Mouse (Mus musculus): ENCODE data around the gene Capn1. TPM values are rescaled to one million over a fixed set of nuclear protein-coding genes. Genes with fewer than 3 reads are reported as not detected.

The Capn1 gene
- total and polyA plus RNA-seq, 3 experiments, result 42.5 to 75.2 TPM; not detected in 1

- no peak; the same call in 1 of the 2 replicates for TF ChIP-seq USF1 (IDR thresholded peaks at IDR 0.05; ENCODE audit: low read depth, low read length)
- TF ChIP-seq MEF2A (IDR thresholded peaks at IDR 0.05; ENCODE audit: extremely low read depth, insufficient replicate concordance, low read depth, low read length, poor library complexity, severe bottlenecking), result no peak
- TF ChIP-seq ETS1 (IDR thresholded peaks at IDR 0.05; ENCODE audit: low read depth, low read length), result peak; percentile 84
Observed at GRCm38 (mm10) chr19:6046294-6047153, 30.8 kb upstream of the Capn1 start, which contains the start of gene Syvn1 (continued).

GRCm38 (mm10) chr19:6045366-6046293, 29.9 kb upstream of the Capn1 start:
- Histone ChIP-seq H3K4me1 (ENCODE audit: control insufficient read depth in 1 of 2, insufficient read depth in 2 of 2, low read length in 2 of 2) (peaks cover 3 to 23% of the 10 kb centered on the region in 2 experiments; a peak in 3 of 4 replicates), H3K9me3 (replicated peaks; ENCODE audit: insufficient read depth, low read length) (no peaks in the 10 kb centered on the region), H3K4me3 (ENCODE audit: control insufficient read depth in 1 of 2, insufficient read depth in 1 of 2, low read depth in 2 of 2, low read length in 2 of 2) (peak overlapping the region; percentile 61 to 75), H3K36me3 (ENCODE audit: control insufficient read depth in 1 of 2, insufficient read depth in 2 of 2, low read length in 2 of 2) (peaks cover 0 to 12% of the 10 kb centered on the region in 2 experiments; a peak in 1 of 4 replicates), H3K79me2 (ENCODE audit: control insufficient read depth, insufficient read depth, low read length, poor library complexity) (peaks cover 22% of the 10 kb centered on the region), H3K27me3 (ENCODE audit: control insufficient read depth in 1 of 2, insufficient read depth in 2 of 2, low read length in 2 of 2) (no peaks in the 10 kb centered on the region), H3K27ac (ENCODE audit: control insufficient read depth, low read depth, low read length) (peak overlapping the region; percentile 94), H3K9ac (ENCODE audit: control insufficient read depth, low read depth, low read length, poor library complexity, severe bottlenecking) (peak overlapping the region; percentile 77)
- peak; percentile 87 for DNase-seq (ENCODE audit: low read depth, low spot score)
- no peak for TF ChIP-seq GABPA (IDR thresholded peaks at IDR 0.05; ENCODE audit: low read depth, low read length)
- peak; percentile 31; the same call in 1 of the 2 replicates for TF ChIP-seq KAT2A (conservative IDR thresholded peaks at IDR 0.05; ENCODE audit: low read depth, low read length)
- TF ChIP-seq NELFE (IDR thresholded peaks at IDR 0.05; ENCODE audit: low read depth, low read length), result 0 out of 2 replicates have a peak, but pooled peaks have one; percentile 31
- no peak for TF ChIP-seq BHLHE40 (IDR thresholded peaks at IDR 0.05; ENCODE audit: borderline replicate concordance, low read depth, low read length)
- no peak for TF ChIP-seq CHD2 (IDR thresholded peaks at IDR 0.05; ENCODE audit: low read length)
- TF ChIP-seq ETS1 (IDR thresholded peaks at IDR 0.05; ENCODE audit: low read depth, low read length), result no peak
- TF ChIP-seq MEF2A (IDR thresholded peaks at IDR 0.05; ENCODE audit: extremely low read depth, insufficient replicate concordance, low read depth, low read length, poor library complexity, severe bottlenecking), result no peak
- TF ChIP-seq ELF1 (IDR thresholded peaks at IDR 0.05; ENCODE audit: low read depth, low read length), result no peak
- TF ChIP-seq CTCF (IDR thresholded peaks at IDR 0.05 in 2 of 3, conservative IDR thresholded peaks at IDR 0.05 in 1 of 3; ENCODE audit: control insufficient read depth in 1 of 3, insufficient read depth in 1 of 3, low read depth in 2 of 3, low read length in 3 of 3, poor library complexity in 1 of 3, severe bottlenecking in 1 of 3), result peak in 1 of 3 experiments; percentile 11; a peak in 1 of 6 replicates
- TF ChIP-seq TBP (IDR thresholded peaks at IDR 0.05; ENCODE audit: low read depth, low read length), result no peak; the same call in 1 of the 2 replicates
- no peak for TF ChIP-seq ZKSCAN1 (IDR thresholded peaks at IDR 0.05; ENCODE audit: low read depth, low read length)
- no peak; the same call in 1 of the 2 replicates for TF ChIP-seq ZMIZ1 (IDR thresholded peaks at IDR 0.05; ENCODE audit: low read depth, low read length)
- no peak for TF ChIP-seq POLR2AphosphoS2 (IDR thresholded peaks at IDR 0.05; ENCODE audit: low read length)
- no peak; a peak in 1 of 4 replicates for TF ChIP-seq POLR2A (IDR thresholded peaks at IDR 0.05; ENCODE audit: control insufficient read depth in 1 of 2, insufficient read depth in 1 of 2, low read depth in 1 of 2, low read length in 2 of 2, poor library complexity in 1 of 2)
- TF ChIP-seq TCF12 (IDR thresholded peaks at IDR 0.05; ENCODE audit: low read depth, low read length), result no peak
- TF ChIP-seq RCOR1 (IDR thresholded peaks at IDR 0.05; ENCODE audit: low read depth, low read length), result no peak
- no peak for TF ChIP-seq POLR2AphosphoS5 (IDR thresholded peaks at IDR 0.05; ENCODE audit: borderline replicate concordance, low read depth, low read length)
- TF ChIP-seq USF1 (IDR thresholded peaks at IDR 0.05; ENCODE audit: low read depth, low read length), result no peak
- TF ChIP-seq E2F4 (IDR thresholded peaks at IDR 0.05; ENCODE audit: borderline replicate concordance, low read depth, low read length), result no peak
- no peak; a peak in 1 of 4 replicates for TF ChIP-seq EP300 (IDR thresholded peaks at IDR 0.05; ENCODE audit: low read depth in 1 of 2, low read length in 2 of 2)
- TF ChIP-seq NRF1 (IDR thresholded peaks at IDR 0.05; ENCODE audit: insufficient read depth, low read depth, low read length, poor library complexity, severe bottlenecking), result no peak
- no peak for TF ChIP-seq SMC3 (IDR thresholded peaks at IDR 0.05; ENCODE audit: low read depth, low read length)
- TF ChIP-seq CHD1 (IDR thresholded peaks at IDR 0.05; ENCODE audit: low read depth, low read length), result peak; percentile 53; the same call in 1 of the 2 replicates
- peak; percentile 46 for TF ChIP-seq HCFC1 (IDR thresholded peaks at IDR 0.05; ENCODE audit: low read depth, low read length)
- TF ChIP-seq UBTF (IDR thresholded peaks at IDR 0.05; ENCODE audit: borderline replicate concordance, insufficient read depth, low read depth, low read length), result no peak
- no peak; the same call in 1 of the 2 replicates for TF ChIP-seq SIN3A (IDR thresholded peaks at IDR 0.05; ENCODE audit: low read length)
- no peak for TF ChIP-seq JUND (IDR thresholded peaks at IDR 0.05; ENCODE audit: low read depth, low read length)
- TF ChIP-seq MYC (IDR thresholded peaks at IDR 0.05; ENCODE audit: low read depth, low read length), result 0 out of 2 replicates have a peak, but pooled peaks have one; percentile 14
- TF ChIP-seq TAL1 (IDR thresholded peaks at IDR 0.05; ENCODE audit: low read length), result no peak

All from MEL (cell line).